Mouse (Mus musculus) adrenal gland, adult 2 months (tissue): ENCODE measurements at regions not wholly inside any gene's neighbourhood (a gene's known extent, or its start where the extent isn't known, plus 50 kb on each side); places are given as distances from the start of the nearest gene placed in this dataset.

Experiments used
- DNase-seq: peaks from one replicate; pipeline ENCODE4 v3.0.0; 2021

GRCm38 (mm10) chr1:90668787-90669186 lies 66.0 kb downstream of the Cops8 start:
- DNase-seq: no peak

DNA sequence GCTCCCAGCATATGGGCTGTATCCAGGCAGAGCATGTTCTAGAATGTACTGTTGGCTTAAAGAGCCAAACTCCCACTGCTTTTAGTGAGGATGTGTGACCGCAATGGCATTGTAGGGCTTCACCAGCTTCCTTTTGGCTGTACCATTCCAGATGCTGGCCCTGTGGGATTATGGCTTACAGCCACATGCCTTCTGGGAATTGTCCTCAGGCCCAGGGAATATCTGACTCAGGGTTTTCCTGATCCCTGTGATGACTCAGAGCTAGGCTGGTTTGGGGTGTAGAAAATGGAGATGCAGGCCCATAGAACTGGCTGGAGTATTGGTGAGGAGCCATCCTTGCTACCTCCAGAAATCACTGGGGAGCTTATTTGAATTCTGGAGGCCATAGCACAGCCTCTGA lies 66.5 kb downstream of the Cops8 start:
- no peak for DNase-seq

DNA sequence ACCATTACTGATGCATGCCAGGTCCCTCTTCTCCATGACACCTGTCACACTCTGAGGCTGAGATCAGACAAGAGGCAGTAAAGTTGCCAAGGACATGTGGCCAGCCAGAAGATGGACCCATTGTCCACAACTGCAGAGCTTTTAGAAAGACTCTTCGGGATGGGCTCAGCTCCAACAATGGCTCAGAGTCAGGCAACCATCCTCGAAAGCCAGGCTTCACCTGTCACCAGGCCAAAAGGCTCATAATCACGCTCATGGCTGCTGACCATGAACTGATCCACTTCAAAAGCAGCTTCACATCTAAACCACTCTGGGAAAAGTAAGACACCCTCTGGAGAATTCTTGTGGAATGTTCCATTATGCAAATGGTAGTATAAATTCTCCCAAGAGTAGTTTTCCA lies 67.6 kb downstream of the Cops8 start:
- peak; percentile 19 for DNase-seq

- DNase-seq: no peak
Measured at GRCm38 (mm10) chr1:90673751-90674150, 71.0 kb downstream of the Cops8 start.

GRCm38 (mm10) chr1:90676192-90677006 lies 73.6 kb downstream of the Cops8 start:
- peak; percentile 72 for DNase-seq

DNA sequence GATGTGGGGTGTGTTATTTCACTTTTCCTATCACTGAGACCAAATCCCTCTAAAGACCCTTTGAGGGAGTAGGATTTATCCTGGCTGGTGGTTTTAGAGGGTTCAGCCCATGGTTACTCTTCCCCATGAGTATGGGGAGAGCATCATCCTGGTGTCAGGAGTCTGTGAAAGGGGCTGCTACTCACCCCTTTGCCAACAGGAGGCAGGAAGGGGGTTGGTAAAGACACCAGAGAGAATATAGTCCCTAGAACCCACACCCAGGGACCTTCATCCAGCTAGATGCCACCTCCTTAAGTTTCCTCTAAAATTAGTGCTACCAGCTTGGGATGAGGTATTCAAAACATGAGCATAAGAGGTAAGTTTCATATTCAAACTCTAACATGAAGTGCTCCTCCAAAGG lies 74.4 kb downstream of the Cops8 start:
- no peak for DNase-seq

DNA sequence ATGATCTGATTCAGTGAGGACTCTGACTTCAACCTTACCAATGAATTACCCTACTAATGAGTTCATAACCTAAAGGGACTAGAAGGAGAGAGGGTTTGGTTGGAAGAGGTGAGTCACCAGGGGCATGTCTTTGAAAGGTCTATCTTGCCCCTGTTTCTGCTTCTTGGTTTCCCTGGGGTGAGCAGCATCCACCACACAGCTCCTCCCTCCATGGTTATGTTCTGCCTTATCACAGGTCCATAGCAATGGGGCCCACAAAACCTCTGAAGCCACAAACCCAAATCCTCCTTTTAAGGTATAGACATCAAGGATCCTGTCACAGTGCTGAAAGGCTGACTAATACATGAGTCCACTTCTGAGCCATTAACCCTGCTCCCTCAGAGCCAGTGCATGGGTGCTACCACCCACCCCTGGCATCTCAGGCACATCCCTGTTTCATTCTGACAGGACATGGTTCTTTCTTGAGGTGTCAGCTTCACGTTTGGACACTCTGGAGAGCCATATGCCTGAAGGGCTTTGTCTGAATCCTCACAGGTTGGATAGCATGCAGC lies 74.9 kb downstream of the Cops8 start:
- DNase-seq: no peak

DNA sequence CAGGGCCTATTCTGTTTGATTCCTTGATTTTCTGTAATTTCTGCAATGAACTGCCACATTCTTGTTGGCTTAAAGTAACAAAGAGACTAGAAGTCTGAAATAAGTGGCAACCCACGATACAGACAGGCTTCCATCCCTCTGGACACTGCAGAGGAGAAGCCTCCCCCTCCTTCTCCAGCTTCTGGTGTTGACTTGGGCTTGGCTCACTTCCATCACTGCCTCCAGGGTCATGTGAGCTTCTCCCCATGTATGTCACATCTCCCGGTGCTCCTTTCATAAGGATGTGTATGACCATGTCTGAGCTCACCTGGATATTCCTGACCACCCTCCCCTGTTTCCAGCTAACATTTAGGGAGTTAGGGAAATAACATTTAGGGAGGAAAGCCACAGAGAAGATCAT lies 75.6 kb downstream of the Cops8 start:
- peak; percentile 15 for DNase-seq

GRCm38 (mm10) chr1:90688086-90688485 lies 85.3 kb downstream of the Cops8 start:
- DNase-seq: no peak

DNA sequence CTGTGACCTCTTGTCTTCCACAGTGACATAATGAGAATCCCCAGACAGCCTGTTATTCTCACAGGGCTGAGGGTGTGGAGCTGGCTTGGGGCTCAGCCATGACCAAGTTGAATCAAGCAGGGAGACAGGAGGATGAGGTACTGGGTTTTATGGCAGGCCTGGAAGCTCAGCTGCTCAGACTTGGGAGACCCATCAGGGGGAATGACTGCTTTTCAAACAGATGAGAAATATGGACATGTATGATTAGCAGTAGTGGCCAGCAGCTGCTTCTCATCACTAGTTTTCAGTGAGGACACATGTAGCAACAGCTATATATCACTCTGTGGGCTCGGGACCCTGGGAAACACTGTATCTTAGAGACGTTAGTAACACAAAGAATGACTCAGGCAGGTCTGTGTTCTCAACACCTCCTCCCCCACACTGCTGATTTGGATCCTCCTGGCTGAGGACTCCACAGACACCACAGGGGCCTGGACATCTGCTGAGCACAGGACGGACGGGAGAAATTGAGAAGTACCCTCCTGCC lies 87.9 kb downstream of the Cops8 start:
- peak; percentile 16 for DNase-seq

GRCm38 (mm10) chr1:90691157-90691594 lies 88.4 kb downstream of the Cops8 start:
- DNase-seq: peak; percentile 5

GRCm38 (mm10) chr1:90692851-90693250 lies 90.1 kb downstream of the Cops8 start:
- DNase-seq: no peak

GRCm38 (mm10) chr1:90694761-90695160 lies 92.0 kb downstream of the Cops8 start:
- no peak for DNase-seq

GRCm38 (mm10) chr1:90695166-90695749 lies 92.5 kb downstream of the Cops8 start:
- no peak for DNase-seq

DNA sequence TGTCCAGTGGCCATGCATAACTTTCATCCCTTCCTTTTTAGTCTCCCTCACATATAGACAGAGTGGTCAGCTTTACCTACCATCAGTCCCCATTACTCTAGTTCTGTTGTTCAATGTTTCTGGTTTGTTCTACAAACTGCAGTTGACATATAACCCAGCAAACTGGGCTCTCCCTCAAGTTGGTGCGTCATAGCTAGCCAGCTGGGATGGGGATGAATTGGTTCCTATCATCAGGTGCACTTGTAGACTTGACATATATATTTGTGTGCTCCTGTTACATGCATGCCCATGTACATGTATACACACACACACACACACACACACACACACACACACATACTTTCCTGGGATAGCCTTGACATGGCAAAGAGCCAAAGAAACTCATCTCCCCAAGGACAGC lies 93.2 kb downstream of the Cops8 start:
- no peak for DNase-seq

GRCm38 (mm10) chr1:90697056-90697596 lies 94.3 kb downstream of the Cops8 start:
- DNase-seq: peak; percentile 19

DNA sequence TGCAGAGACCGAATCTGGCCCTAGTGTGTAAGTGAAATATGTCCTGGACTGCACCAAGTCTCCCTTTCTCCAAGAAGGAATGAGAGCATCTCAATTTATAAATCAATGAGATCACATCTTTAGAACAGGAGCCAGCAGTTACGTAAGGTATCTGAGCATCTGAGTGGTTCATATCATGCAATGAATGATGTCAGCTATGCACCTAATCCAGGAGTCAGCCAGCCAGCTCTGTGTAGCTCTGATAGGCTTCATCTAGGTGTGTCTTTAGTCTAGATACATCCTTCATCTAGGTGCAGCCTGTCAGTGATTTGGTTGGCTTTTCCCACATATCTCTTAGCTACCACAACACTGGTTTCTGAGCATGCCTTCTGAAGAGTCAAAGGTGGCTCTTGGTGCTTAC lies 95.8 kb downstream of the Cops8 start:
- no peak for DNase-seq

DNA sequence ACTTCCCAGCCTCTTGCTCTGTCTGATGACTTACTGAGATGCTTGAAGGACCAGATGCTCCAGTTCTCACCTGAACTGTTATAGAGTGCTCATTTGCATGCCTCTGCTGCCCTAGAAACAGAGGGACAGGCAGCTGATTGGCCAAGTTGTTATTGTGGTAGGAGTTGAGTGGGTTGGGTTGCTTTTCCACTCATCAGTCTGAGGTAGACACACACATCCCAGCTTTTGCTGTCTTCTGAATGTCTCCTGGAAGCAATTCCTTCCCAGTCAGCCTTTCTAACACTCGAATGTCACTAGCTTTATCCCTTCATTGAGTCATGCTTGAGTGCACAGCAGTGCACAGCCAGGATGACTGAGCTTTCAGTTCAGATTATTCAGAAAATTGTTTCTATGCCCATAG lies 99.0 kb downstream of the Cops8 start:
- no peak for DNase-seq

DNA sequence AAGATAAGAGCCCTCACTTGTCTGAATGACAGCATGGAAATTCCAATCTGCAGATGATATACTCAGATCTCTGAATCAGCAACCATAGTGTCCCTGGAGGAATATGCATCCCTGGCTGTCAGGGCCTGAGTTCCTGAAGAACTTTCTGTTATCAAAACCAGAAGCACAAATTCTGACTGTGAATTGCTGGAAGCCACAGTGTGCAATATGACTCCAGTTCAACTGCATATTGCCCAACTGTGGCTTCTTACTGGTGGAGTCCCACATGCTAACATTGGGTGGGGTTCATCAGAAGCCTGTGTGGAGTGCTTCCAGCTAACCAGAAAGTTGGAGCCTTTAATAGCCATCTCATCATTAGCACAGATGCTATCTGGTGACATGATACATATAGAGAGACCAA lies 103.6 kb downstream of the Cops8 start:
- DNase-seq: no peak

- DNase-seq: no peak
Measured at GRCm38 (mm10) chr1:90709761-90710160, 107.0 kb downstream of the Cops8 start.

- no peak for DNase-seq
Measured at GRCm38 (mm10) chr1:90710566-90710965, 107.8 kb downstream of the Cops8 start.

DNA sequence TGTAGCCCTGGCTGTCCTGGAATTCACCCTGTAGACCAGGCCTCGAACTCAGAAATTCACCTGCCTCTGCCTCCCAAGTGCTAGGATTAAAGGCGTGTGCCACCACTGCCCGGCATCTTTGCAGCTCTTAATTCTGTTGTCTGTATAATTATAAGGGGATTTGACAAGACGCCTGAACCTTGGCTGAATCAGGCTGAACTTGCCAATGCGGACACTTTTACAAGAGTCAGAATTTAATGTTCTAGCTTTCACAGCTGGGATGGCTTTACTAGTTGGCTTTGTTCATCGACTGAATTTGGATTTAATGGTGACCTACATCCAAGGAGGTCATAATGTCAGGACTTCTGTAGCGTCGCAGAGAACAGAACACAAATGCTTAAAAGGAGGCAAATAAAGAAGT lies 108.3 kb downstream of the Cops8 start:
- DNase-seq: no peak
